Mouse (Mus musculus) fibroblast of lung, adult 2 months (primary cell): ENCODE measurements around the gene Commd7.

Experiments used
- DNase-seq: peaks from one replicate; pipeline ENCODE4 v3.0.0-alpha.2; 2011; ENCODE audit warnings: low read depth

The Commd7 gene

GRCm38 (mm10) chr2:153618889-153619288 is 13.7 kb downstream of the Commd7 start:
- no peak for DNase-seq

DNA sequence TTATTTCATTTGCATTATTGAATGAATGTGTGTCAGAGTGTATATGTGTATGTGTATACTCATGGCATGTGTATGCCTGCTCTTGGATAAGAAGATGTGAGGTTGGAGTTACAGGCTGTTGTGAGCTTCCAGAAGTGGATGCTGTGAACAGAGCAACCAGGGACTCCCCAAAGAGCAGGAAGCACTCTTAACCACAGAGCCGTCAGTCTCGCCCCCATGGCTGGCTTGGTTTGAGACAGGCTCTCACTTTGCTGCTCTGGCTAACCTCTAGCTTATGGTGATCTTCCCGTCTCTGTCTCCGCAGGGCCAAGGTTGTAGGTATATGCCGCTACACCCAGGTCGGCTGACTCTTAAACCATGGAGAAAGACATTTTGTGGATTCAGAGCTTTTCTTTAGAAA is 14.1 kb downstream of the Commd7 start:
- no peak for DNase-seq

DNA sequence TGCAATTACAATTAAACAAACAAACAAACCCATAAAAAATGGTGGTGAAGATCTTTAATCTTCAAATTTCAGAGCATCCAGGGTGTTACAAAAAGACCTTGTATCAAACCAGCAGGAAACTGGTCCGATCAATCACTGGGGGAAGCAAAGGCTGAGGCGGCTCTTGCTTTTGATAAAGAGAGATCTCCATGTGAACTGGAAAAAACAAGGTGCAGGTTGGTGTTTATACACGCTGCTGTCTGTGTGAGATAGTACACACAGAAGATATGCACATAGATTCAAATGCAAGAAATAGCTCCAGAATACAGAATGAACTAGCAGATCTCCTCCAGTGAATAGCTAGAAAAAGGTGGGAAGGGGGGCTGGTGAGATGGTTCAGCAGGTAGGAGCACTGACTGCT is 15.7 kb downstream of the Commd7 start:
- no peak for DNase-seq

DNA sequence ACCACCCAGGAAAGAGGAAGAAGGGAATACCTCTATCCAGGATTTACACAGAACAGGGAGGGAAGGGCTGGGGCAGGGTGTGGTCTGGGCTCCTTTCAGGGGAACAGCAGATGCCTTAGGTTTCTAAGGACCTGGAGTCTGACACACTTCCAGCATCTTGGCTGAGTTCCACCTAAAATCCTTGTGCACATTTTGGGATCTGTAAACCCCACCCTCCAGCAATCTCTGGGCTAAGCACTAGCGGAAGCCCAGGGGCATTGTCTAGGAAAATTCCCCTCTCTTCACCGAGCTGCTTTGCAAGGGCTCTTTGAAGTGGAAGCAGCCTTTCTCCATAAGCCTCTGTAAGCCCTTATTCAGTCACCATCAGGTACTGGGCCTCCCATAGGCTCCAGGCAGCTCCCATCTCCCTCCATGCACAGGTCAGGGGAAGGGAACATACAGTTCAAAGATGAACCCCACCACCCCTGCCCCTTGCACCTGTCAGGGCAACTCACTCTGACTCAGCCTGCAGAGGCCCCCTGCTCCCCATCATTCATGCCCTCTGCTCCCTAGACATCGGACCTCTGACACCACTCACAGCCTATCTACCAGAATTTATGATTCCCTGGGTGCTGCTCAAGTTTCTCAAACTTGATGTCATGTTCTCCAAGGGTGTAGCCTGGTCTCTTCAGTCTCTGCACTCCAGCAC is 19.8 kb downstream of the Commd7 start:
- DNase-seq, result no peak

DNA sequence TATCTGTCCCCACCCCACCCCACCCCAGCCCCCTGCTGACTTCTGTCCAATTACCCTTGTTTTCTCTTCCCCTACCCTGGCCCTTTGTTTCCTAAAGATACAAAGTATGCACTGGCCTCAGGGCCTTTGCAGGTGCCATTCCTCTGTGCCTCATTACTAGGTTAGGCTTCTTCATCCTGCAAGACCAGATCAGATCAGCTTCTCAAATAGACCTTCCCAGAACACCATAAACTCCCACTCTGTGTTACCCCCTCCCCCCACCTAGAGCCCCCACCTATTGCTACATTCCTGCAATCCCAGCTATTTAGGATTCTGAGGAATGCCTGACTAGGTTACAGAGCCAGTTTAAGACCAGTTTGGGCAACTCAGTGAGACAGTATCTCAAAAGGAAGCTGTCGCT is 20.8 kb downstream of the Commd7 start:
- DNase-seq, result no peak

DNA sequence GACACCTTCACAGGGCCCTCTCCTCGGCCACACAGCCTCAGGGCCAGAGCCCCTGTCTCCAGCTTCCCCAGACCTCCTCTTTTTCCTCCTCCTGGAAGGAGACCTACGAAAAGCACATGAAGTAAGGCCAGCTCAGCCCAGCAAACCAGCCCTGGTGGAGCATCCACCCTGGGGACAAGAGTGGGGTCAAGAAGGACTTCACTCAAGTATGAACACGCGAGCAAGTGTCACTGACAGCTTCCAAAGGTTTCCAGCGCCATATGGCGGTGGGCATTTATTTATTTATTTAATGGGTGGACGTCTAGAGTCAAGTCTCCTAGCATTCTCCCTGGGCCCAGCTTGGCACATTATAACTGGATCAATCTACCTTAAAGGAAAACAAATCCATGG is 21.3 kb downstream of the Commd7 start:
- no peak for DNase-seq

GRCm38 (mm10) chr2:153610426-153611240 is 21.9 kb downstream of the Commd7 start:
- DNase-seq, result no peak

- peak; percentile 46 for DNase-seq
These were observed 23.0 kb downstream of the Commd7 start for GRCm38 (mm10) chr2:153609548-153609947.

DNA sequence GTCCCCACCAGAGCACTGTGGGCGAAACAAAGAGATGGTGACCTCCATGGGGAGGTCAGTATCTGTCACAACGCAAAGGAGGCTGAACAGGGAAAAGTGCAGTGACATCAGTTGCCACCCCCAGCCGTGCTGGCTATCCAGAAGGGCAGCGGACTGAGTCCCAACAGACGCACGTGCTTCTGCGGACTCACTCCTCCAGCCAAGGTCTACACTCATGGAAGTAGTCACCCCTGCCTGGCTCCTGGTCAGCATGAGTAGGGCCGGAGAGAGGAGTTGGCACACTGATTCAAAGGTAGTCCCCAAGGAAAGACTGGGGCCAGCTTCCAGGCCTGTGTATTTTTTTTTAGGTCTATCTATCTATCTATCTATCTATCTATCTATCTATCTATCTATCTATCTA is 23.5 kb downstream of the Commd7 start:
- DNase-seq, result no peak

- DNase-seq, result no peak
These were observed 24.6 kb downstream of the Commd7 start for GRCm38 (mm10) chr2:153607870-153608515.

GRCm38 (mm10) chr2:153606421-153606820 is 26.2 kb downstream of the Commd7 start:
- no peak for DNase-seq

DNA sequence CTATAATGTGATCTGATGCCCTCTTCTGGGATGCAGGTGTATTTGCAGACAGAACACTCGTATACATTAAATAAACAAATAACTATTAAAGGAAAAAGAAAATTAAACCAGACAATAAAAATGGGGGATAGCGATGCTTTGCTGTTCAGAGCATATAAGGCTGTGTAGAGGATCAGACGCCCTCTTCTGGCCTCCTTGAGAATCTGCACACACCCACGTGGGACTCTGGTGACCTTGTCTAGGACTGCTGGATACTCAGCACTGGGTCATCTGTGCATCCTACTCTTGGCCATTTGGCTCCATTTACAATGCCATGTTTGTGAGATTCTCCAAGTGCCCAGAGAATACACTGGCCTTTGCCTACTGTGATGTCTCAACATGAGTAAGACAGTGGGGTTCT is 28.9 kb downstream of the Commd7 start:
- no peak for DNase-seq

GRCm38 (mm10) chr2:153600667-153601648 is 31.6 kb downstream of the Commd7 start:
- no peak for DNase-seq

DNA sequence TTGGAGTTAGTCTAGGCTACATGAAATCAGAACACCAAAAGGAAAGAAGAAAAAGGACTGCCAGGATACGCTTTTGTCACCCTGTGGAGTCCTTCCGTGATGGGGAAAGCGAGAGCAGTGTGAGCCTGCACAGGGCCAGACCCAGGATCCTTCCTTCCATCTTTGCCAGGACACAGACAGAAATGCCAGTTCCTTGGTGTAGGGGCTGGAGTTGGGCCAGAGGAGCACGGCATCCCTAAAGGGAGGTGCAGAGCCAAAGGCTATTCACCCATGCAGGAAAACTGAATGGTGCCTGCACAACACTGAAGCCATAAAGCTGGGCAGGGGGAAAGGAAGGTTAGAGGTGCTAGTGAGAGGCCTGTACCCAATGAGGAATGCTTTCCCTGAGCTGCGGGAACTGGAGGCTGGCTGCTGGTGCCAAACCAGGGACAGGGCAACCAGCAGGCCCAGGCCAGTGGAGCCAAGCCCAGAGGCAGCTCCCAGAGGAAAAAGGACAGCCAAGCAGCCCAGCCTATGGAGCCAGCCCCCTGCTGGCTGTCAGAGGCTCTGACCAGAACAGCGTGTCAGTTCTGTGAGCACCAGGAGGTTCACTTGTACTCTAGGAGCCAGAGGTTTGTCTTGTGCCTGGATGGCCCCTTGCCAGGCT is 32.4 kb downstream of the Commd7 start:
- DNase-seq, result peak; percentile 48

DNA sequence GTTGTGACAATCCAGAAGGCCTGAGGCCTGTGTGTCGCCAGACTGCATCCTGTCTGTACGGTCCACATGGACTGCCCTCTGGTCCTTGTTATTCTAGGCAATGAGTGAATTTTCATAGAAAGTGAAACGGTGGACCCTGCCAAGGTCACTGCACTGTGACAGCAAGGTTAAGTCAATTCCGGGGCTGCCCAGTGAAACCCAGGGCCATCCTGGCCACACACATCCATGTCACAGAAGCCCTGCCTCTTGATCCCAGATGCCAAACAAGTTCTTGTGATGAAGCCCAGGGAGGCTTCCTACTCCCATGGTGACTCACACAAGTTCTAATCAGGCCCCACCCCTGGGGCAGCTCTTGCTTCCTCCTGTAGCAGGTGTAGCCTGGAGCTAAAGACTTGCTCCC is 35.0 kb downstream of the Commd7 start:
- no peak for DNase-seq

- DNase-seq, result no peak
These were observed 35.6 kb downstream of the Commd7 start for GRCm38 (mm10) chr2:153597014-153597413.

DNA sequence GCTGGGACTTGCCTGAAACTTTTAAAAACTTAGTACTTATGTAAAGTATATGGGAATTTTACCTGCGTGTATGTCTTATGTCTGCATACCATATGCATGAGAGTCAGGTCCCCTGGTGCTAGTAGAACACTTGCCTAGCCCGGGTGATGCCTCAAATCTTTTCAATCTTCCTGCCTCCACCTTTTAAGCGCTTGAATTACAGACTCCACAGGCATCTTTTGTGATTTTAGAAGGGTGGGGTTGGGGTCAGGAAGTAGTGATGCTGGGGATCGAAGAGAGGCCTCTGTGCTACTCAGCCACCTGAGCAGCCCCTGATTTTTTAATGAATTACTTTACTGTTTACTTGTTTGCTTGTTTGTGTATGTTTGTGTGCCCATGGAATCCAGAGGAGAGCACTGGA is 37.6 kb downstream of the Commd7 start:
- no peak for DNase-seq

GRCm38 (mm10) chr2:153593186-153593585 is 39.4 kb downstream of the Commd7 start:
- no peak for DNase-seq

- DNase-seq, result peak; percentile 75
These were observed 40.2 kb downstream of the Commd7 start for GRCm38 (mm10) chr2:153592056-153593014.

- DNase-seq, result no peak
These were observed 45.9 kb downstream of the Commd7 start for GRCm38 (mm10) chr2:153586515-153587174.
